In genomic region chr4:140189601-140190000, GRCm38 (mm10) we compare ENCODE assay signal across 19 mouse cellular contexts. TPM values are rescaled to one million over a fixed set of nuclear protein-coding genes. Genes with fewer than 3 reads are reported as not detected.
A peak's percentile ranks its signal among the peaks of the same experiment; 100 is the strongest.
DNase-seq lines count a peak whose midpoint lies in the region; ATAC-seq and TF ChIP-seq lines count a peak whose summit lies in the region.
"Had no signal": no experiment of that assay in that cellular context is flagged by ENCODE, and none has a peak within 500 bp of the region (broad histone marks: within the 10 kb centered on the region; RNA-seq: fewer than 3 reads in every experiment).

No protein-coding gene starts in this region.

- H3K9ac ChIP-seq in kidney, embryonic 14.5 days (ENCODE audit: low read depth, low read length): no peak overlapping the region
- H3K9ac ChIP-seq: forebrain, embryonic 13.5 days; hindbrain, embryonic 12.5 days; kidney, embryonic 15.5 days; stomach, embryonic 15.5 days had no signal

- no peak for TF ChIP-seq POLR2A in cerebellum, adult 2 months (IDR thresholded peaks at IDR 0.05; ENCODE audit: borderline replicate concordance, insufficient read depth, low read length)

- H3K9me3 ChIP-seq in kidney, embryonic 14.5 days (ENCODE audit: control insufficient read depth, low read length): no peaks in the 10 kb centered on the region
- H3K9me3 ChIP-seq: forebrain, embryonic 13.5 days; hindbrain, embryonic 12.5 days; kidney, embryonic 15.5 days; stomach, embryonic 15.5 days had no signal

- no peak for TF ChIP-seq CTCF in cerebellum, adult 2 months (IDR thresholded peaks at IDR 0.05; ENCODE audit: borderline replicate concordance, insufficient read depth, low read depth, low read length)

- peak; percentile 10 to 38 for DNase-seq in heart, adult 18-20 months
- DNase-seq in heart, adult 11 months: no peak
- DNase-seq in cerebellum, adult 2 months: peak; percentile 77 to 78
- DNase-seq in cerebellum, postnatal 25 days: peak; percentile 71 to 77
- peak; percentile 67 to 70 for DNase-seq in right cerebral cortex, adult 2 months (ENCODE audit: low spot score in 2 of 2)
- DNase-seq in kidney, adult 18-20 months: no peak
- no peak for DNase-seq in kidney, postnatal 25 days
- DNase-seq: adrenal gland, postnatal 14 days; B cell, adult 2 months; embryo, embryonic 11 days; heart, adult 2 months; liver; lung, adult 18-20 months had no signal

- H3K27ac ChIP-seq in cerebellum, adult 2 months (ENCODE audit: insufficient read depth, low read length): peak overlapping the region; percentile 83
- no peak overlapping the region for H3K27ac ChIP-seq in kidney, embryonic 14.5 days (ENCODE audit: low read depth, low read length)
- H3K27ac ChIP-seq: forebrain, embryonic 13.5 days; heart, adult 2 months; hindbrain, embryonic 12.5 days; kidney, embryonic 15.5 days; stomach, embryonic 15.5 days had no signal

- H3K27me3 ChIP-seq in cerebellum, adult 2 months (ENCODE audit: control insufficient read depth, insufficient read depth, low read length): no peaks in the 10 kb centered on the region
- H3K27me3 ChIP-seq in kidney, embryonic 14.5 days (ENCODE audit: control insufficient read depth, insufficient read depth, low read length): 0 out of 2 replicates have a peak, but pooled peaks cover 5% of the 10 kb centered on the region
- H3K27me3 ChIP-seq: forebrain, embryonic 13.5 days; hindbrain, embryonic 12.5 days; stomach, embryonic 15.5 days had no signal

- ATAC-seq in kidney, embryonic 14.5 days (ENCODE audit: low FRiP score, low TSS enrichment): no peak
- ATAC-seq: forebrain, embryonic 13.5 days had no signal

- peaks cover 84% of the 10 kb centered on the region for H3K4me1 ChIP-seq in cerebellum, adult 2 months (ENCODE audit: control insufficient read depth, insufficient read depth, low read length)
- H3K4me1 ChIP-seq in kidney, embryonic 14.5 days (ENCODE audit: control insufficient read depth, insufficient read depth, low read length): no peaks in the 10 kb centered on the region
- H3K4me1 ChIP-seq: kidney, embryonic 15.5 days; stomach, embryonic 15.5 days had no signal

- no peaks in the 10 kb centered on the region for H3K36me3 ChIP-seq in kidney, embryonic 14.5 days (ENCODE audit: control insufficient read depth, insufficient read depth, low read length)
- H3K36me3 ChIP-seq: hindbrain, embryonic 12.5 days; kidney, embryonic 15.5 days; stomach, embryonic 15.5 days had no signal

- WGBS in cerebellum, adult 2 months: 8% methylated on average over 9 of the region's 9 CpGs
- 86% methylated on average over 9 of the region's 9 CpGs for WGBS in kidney, embryonic 14.5 days

- H3K4me2 ChIP-seq in kidney, embryonic 14.5 days (replicated peaks; ENCODE audit: low read depth, low read length): no peak overlapping the region
- H3K4me2 ChIP-seq: forebrain, embryonic 13.5 days; hindbrain, embryonic 12.5 days; kidney, embryonic 15.5 days; stomach, embryonic 15.5 days had no signal

- no peak overlapping the region for H3K4me3 ChIP-seq in cerebellum, adult 2 months (replicated peaks; ENCODE audit: insufficient read depth, low read depth, low read length)
- H3K4me3 ChIP-seq in kidney, embryonic 14.5 days (ENCODE audit: low read length): no peak overlapping the region
- H3K4me3 ChIP-seq: forebrain, embryonic 13.5 days; heart, adult 2 months; hindbrain, embryonic 12.5 days; kidney, embryonic 15.5 days; stomach, embryonic 15.5 days had no signal

RNA-seq across cellular contexts. Expression of gene Igsf21, which starts 57.0 kb away (rescaled TPM):
- total RNA-seq in heart, adult 18-20 months (2021): under 1 TPM; 0.17 to 0.33 TPM
- 55.2 and 63.4 TPM in 2 replicates for polyA plus RNA-seq in cerebellum, adult 2 months (2012; rRNA removed)
- 0.41 and 0.91 TPM in 2 replicates for polyA plus RNA-seq in kidney, embryonic 14.5 days (2014; fragmentation: Nextera tagmentation; extraction: Ambion mirVana)
- total RNA-seq: gastrocnemius, adult 18-20 months had no signal

Comparison
In these comparisons a context has a peak if more than half of its experiments do, and no peak if none do; other contexts are left out.
1. DNase-seq: peak in heart, adult 18-20 months (2 of 2), cerebellum, adult 2 months (2 of 2), cerebellum, postnatal 25 days (2 of 2) and right cerebral cortex, adult 2 months (2 of 2); none in heart, adult 11 months (single experiment), kidney, adult 18-20 months (single experiment) and kidney, postnatal 25 days (0 of 2).
2. RNA of gene Igsf21, which starts 57.0 kb away (polyA plus RNA-seq): 55.2 to 63.4 TPM in cerebellum, adult 2 months; 0.41 to 0.91 TPM in kidney, embryonic 14.5 days; every median in the first group is over 10 times any median in the second.